Mouse (Mus musculus) liver, embryonic 14.5 days (tissue): Measurements from ENCODE around the gene Dock4. TPM values are rescaled to one million over a fixed set of nuclear protein-coding genes. Genes with fewer than 3 reads are reported as not detected.
"Not testable (repeated sequence)": the region's sequence is repeated elsewhere in the genome, so short reads cannot be mapped to it uniquely, and the experiment has no call there.

ENCODE experiments used
- ATAC-seq: fragments of 200-750 bp; cut with Nextera tagmentation; 2 replicates; pipeline ENCODE4 v1.8.0; 2017; ENCODE audit warnings: moderate number of reproducible peaks, mild to moderate bottlenecking, moderate library complexity; ENCODE audit not compliant: insufficient read depth
- DNase-seq, 3 experiments: peaks; one replicate each; pipeline ENCODE4 v3.0.0-alpha.2; 2012 to 2013; ENCODE audit warnings: low read depth in 3 of 3, low spot score in 3 of 3
- H3K27ac ChIP-seq: fragments of 300-500 bp; sonication (generic); 2 replicates; pipeline ENCODE4 v1.5.1; 2014; ENCODE audit warnings: moderate library complexity, mild to moderate bottlenecking, control low read depth, inconsistent platforms
- H3K27me3 ChIP-seq: fragments of 300-500 bp; sonication (generic); 2 replicates; pipeline ENCODE4 v1.6.1; 2014; ENCODE audit warnings: mild to moderate bottlenecking, low read length, moderate library complexity; ENCODE audit not compliant: control insufficient read depth, insufficient read depth
- H3K36me3 ChIP-seq: fragments of 300-500 bp; sonication (generic); replicated peaks from 2 replicates; pipeline ENCODE4 v1.6.1; 2014; ENCODE audit warnings: low read depth; ENCODE audit not compliant: control insufficient read depth, insufficient read depth
- H3K4me1 ChIP-seq, 2 experiments: fragments of 200-500 bp in 1 of 2; fragments of 300-500 bp in 1 of 2; sonication (generic) in 1 of 2; replicated peaks; 2 replicates each; pipeline ENCODE4 v1.6.1; 2012 to 2014; ENCODE audit warnings: antibody characterized with exemption in 1 of 2, inconsistent platforms in 1 of 2, low read length in 1 of 2; ENCODE audit not compliant: control insufficient read depth in 2 of 2, insufficient read depth in 2 of 2
- H3K4me2 ChIP-seq: fragments of 300-500 bp; sonication (generic); 2 replicates; pipeline ENCODE4 v1.6.1; 2014; ENCODE audit warnings: low read depth, mild to moderate bottlenecking, control low read depth, moderate library complexity
- H3K4me3 ChIP-seq, 2 experiments: fragments of 200-500 bp in 1 of 2; fragments of 300-500 bp in 1 of 2; sonication (generic) in 1 of 2; 2 replicates each; pipeline ENCODE4 v1.5.1; 2012 to 2014; ENCODE audit warnings: low read depth in 2 of 2, low read length in 2 of 2, mild to moderate bottlenecking in 2 of 2, control low read depth in 1 of 2, inconsistent platforms in 1 of 2, moderate library complexity in 1 of 2; ENCODE audit not compliant: insufficient read depth in 1 of 2
- H3K9ac ChIP-seq: fragments of 300-500 bp; sonication (generic); replicated peaks from 2 replicates; pipeline ENCODE4 v1.6.1; 2014; ENCODE audit warnings: mild to moderate bottlenecking, control low read depth, moderate library complexity
- H3K9me3 ChIP-seq: fragments of 300-500 bp; sonication (generic); 2 replicates; pipeline ENCODE4 v1.6.1; 2016; ENCODE audit warnings: low read length, mixed read lengths; ENCODE audit not compliant: control insufficient read depth
- CTCF ChIP-seq: IDR thresholded peaks from 2 replicates; pipeline ENCODE4 v1.5.1; 2016; ENCODE audit warnings: antibody characterized with exemption, low read depth, control low read depth
- EP300 ChIP-seq: IDR thresholded peaks from 2 replicates; pipeline ENCODE4 v1.6.1; 2016; ENCODE audit warnings: antibody characterized with exemption, low read depth
- WGBS: fragments of 180-500 bp; shearing (Covaris S2); extraction: QIAGEN DNeasy Blood & Tissue Kit; methylation state at CpG from one replicate; pipeline ENCODE4 v1.1.7; 2014; ENCODE audit not compliant: insufficient replicate concordance; 5-methylcytosine and 5-hydroxymethylcytosine counted together
- polyA plus RNA-seq, 2 experiments: library from polyadenylated mRNA; depleted of rRNA in 1 of 2; stranded (reverse) in 1 of 2; unstranded in 1 of 2; fragments of >200 nt; fragmentation: Nextera tagmentation in 1 of 2; extraction: Ambion mirVana in 1 of 2; gene quantifications; 2 replicates each; pipeline versions ENCODE4 v1.2.1 to v1.2.3; 2012 to 2014

Gene Dock4
- polyA plus RNA-seq, 2 experiments: 0.49 to 0.57 TPM

DNA sequence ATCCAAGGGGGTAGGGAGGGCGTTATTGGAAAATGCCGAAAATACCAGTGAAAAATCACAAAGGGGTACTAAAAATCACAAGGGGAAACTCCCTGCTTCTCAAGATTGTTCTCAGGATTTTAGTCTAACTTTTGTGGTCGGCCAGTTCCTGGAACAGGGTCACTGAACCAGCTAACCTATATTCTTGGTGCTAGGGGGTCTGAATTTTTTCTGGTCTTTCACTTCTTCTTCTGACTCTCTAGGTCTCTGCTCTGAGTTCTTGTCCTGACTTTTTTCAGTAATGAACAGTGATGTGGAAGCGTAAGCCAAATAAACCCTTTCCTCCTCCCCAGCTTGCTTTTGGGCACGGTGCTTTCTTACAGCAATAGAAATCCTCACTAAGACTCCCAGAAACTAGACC, 424.6 kb downstream of the Dock4 start:
- Histone ChIP-seq H3K36me3 (no peaks in the 10 kb centered on the region), H3K9me3 (no peaks in the 10 kb centered on the region; the same call in 1 of the 2 replicates), H3K4me1 (peaks cover 14 to 16% of the 10 kb centered on the region in 2 experiments), H3K4me3 (no peak overlapping the region), H3K4me2 (no peak overlapping the region), H3K9ac (no peak overlapping the region), H3K27ac (no peak overlapping the region), H3K27me3 (no peaks in the 10 kb centered on the region)
- DNase-seq (no peak), ATAC-seq (no peak)
- TF ChIP-seq CTCF (no peak), EP300 (no peak)
- WGBS: 83% methylated on average over 5 of the region's 5 CpGs

DNA sequence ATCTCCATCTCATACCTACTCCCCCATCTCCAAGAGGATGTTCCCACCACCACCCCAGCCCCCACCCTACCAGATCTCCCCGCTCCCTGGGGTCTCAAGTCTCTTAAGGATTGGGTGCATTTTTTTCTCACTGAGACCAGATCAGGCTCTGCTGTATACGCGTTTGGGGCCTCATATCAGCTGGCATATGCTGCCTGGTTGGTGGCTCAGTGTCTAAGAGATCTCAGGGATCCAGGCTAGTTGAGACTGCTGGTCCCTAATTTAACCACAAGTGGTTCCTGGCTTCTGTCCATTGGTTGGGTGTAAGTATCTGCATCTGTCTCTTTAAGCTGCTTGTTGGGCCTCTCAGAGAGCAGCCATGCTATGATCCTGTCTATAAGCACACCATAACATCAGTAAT, 427.0 kb downstream of the Dock4 start:
- H3K9ac ChIP-seq: no peak overlapping the region
- peaks cover 7 to 10% of the 10 kb centered on the region in 2 experiments; a peak in 3 of 4 replicates for H3K4me1 ChIP-seq
- H3K36me3 ChIP-seq: no peaks in the 10 kb centered on the region
- H3K9me3 ChIP-seq: no peaks in the 10 kb centered on the region; the same call in 1 of the 2 replicates
- 80% methylated on average over 3 of the region's 3 CpGs for WGBS
- H3K4me3 ChIP-seq: no peak overlapping the region
- no peaks in the 10 kb centered on the region for H3K27me3 ChIP-seq
- no peak overlapping the region for H3K4me2 ChIP-seq
- H3K27ac ChIP-seq: no peak overlapping the region
- DNase-seq (no peak), ATAC-seq (peak; percentile 29; the same call in 1 of the 2 replicates)
- TF ChIP-seq CTCF (no peak), EP300 (no peak)

GRCm38 (mm10) chr12:40873267-40873666, 427.5 kb downstream of the Dock4 start:
- H3K4me1 ChIP-seq: peaks cover 7 to 10% of the 10 kb centered on the region in 2 experiments; a peak in 3 of 4 replicates
- not testable (repeated sequence) for H3K36me3 ChIP-seq, DNase-seq, H3K9me3 ChIP-seq, H3K27ac ChIP-seq, H3K9ac ChIP-seq, H3K27me3 ChIP-seq, H3K4me3 ChIP-seq, H3K4me2 ChIP-seq, ATAC-seq
- 72% methylated on average over 7 of the region's 7 CpGs for whole genome bisulfite sequencing

DNA sequence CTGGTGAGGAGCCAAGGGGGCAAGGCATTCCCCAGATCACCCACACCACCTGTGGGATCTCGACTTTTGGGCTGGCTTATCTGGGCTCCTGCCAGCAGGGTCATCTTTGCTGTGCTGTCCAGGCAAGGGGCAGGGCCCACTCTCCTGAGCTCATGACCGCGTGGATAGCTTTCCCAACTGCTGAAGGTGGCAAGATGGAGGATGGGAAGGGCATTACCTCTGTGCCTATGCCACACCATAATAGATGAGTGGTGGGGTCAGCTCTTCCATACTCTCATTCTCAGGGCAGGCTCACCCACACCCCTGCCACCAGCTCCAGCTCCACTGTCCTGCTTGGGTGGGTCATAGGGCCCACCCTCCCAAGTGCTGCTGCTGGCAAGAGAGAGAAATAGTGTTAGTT, 439.2 kb downstream of the Dock4 start:
- DNase-seq: no peak
- no peaks in the 10 kb centered on the region for H3K27me3 ChIP-seq
- peak overlapping the region; percentile 20; the same call in 1 of the 2 replicates for H3K4me2 ChIP-seq
- peak overlapping the region; percentile 67 for H3K27ac ChIP-seq
- H3K9me3 ChIP-seq: no peaks in the 10 kb centered on the region
- H3K4me3 ChIP-seq: no peak overlapping the region
- TF ChIP-seq EP300 (no peak), CTCF (no peak)
- no peaks in the 10 kb centered on the region for H3K36me3 ChIP-seq
- peak overlapping the region; percentile 50 for H3K9ac ChIP-seq
- 66% methylated on average over 3 of the region's 3 CpGs for WGBS
- H3K4me1 ChIP-seq: peaks cover 52 to 55% of the 10 kb centered on the region in 2 experiments
- no peak; the same call in 1 of the 2 replicates for ATAC-seq

- Histone ChIP-seq H3K27ac (peak overlapping the region; percentile 85), H3K4me3 (no peak overlapping the region), H3K36me3 (no peaks in the 10 kb centered on the region), H3K9me3 (no peaks in the 10 kb centered on the region), H3K4me1 (peaks cover 56 to 58% of the 10 kb centered on the region in 2 experiments), H3K9ac (peak overlapping the region; percentile 50), H3K4me2 (peak overlapping the region; percentile 22; the same call in 1 of the 2 replicates), H3K27me3 (no peaks in the 10 kb centered on the region)
- no peak for TF ChIP-seq CTCF
- TF ChIP-seq EP300: no peak
- WGBS: 80% methylated on average over 6 of the region's 6 CpGs
- DNase-seq (no peak), ATAC-seq (peak; percentile 60)
Observed at GRCm38 (mm10) chr12:40885377-40885776, 439.6 kb downstream of the Dock4 start.
